Mouse (Mus musculus): Measurements from ENCODE around the gene Olig2. TPM values are rescaled to one million over a fixed set of nuclear protein-coding genes. Genes with fewer than 3 reads are reported as not detected.

The Olig2 gene
- total RNA-seq, 2 experiments from 2014 or later = not detected

DNA sequence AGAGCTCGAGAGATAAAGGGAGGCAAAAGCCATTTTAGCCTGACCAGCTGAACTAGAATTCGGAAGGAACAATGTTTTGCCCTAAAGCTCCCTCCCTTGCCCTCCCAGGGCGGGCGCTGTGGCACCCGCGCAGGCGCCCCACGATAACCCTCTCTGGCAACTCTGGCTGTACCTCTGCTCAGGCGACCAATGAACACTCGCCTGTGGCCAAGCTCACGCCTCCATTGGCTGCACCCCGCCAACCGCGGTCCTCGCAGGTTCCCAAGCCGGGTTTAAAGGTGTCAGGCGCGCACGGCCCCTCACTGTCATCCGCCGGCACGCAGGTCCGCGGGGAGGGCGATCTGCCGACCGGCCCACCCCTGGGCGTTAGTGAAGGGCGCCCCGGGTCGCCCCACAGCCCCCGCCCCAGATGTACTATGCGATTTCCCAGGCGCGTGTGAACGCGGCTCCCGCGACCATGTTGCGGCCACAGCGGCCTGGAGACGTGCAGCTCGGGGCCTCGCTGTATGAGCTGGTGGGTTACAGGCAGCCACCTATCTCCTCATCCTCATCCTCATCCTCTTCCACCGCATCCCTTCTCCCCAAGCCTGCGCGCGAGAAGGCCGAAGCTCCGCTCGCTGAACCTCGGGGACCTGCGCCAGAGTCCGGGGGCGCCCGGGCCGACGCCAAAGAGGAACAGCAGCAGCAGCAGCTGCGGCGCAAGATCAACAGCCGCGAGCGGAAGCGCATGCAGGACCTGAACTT, 44.4 kb downstream of the Olig2 start, which contains the start of gene Olig1:
Olig1 (plus strand) TSS at position 305 of the 744 bp plus-strand sequence.
- intact Hi-C loops (cut with DNase I) = no loop called here
- DNase-seq (ENCODE audit: low spot score) = peak; percentile 7

GRCm38 (mm10) chr16:91270212-91270971, 45.1 kb downstream of the Olig2 start:
- DNase-seq (ENCODE audit: low spot score) = no peak
- intact Hi-C loops (cut with DNase I) = no loop called here

DNA sequence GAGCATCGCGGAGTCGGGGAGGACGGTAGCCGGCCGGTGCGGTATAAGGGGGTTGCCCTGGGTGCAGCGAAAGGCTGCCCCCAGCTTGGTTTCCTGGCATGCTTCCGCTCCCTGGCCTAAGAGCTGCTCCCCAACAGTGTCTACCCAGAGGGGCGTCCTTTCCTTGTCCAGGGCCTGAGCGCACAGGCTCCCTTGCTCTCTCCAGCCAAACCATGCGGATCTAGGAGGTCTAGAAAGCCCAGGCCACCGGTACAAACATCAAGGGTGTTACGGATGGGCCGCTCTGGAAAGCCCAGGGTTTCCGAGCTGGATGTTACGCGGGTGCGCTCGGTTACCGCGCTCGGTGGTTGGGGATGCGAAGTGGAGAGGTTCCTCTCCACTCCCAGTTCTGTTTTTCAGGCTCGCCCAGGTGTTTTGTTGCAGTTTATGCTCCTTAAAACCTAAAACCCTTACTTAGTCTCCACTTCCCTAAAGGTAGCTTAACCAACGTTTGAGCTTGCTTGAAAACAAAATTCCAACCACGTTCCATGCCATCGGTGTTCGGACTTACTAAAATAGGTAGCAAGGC, 45.8 kb downstream of the Olig2 start:
- no peak for DNase-seq (ENCODE audit: low spot score)
- intact Hi-C loops (cut with DNase I) = no loop called here

- no peak for DNase-seq (ENCODE audit: low spot score)
- intact Hi-C loops (cut with DNase I) = no loop called here
These were observed 46.4 kb downstream of the Olig2 start for GRCm38 (mm10) chr16:91271634-91272033.

Other genes starting within 250 kb of the Olig2 start
- gene Synj1, start 214.1 kb upstream of the Olig2 start, total RNA-seq (2021) = 10 to 100 TPM; 27.6 to 29.5 TPM
- gene Paxbp1, start 180.9 kb upstream of the Olig2 start, total RNA-seq (2021) = 10 to 100 TPM; 15.7 to 16.0 TPM
- not detected for gene 4932438H23Rik, start 130.3 kb upstream of the Olig2 start, total RNA-seq (2021)
- gene Olig1, start 44.3 kb downstream of the Olig2 start, total RNA-seq (2021) = not detected
- gene Ifnar2, start 147.3 kb downstream of the Olig2 start, total RNA-seq (2021) = 10 to 100 TPM; 34.5 to 37.6 TPM
- gene Gm21970, start 166.3 kb downstream of the Olig2 start, total RNA-seq (2021) = not detected
- 100 to 1,000 TPM in 1 of 2 experiments, 10 to 100 TPM in 1; 97.5 to 105 TPM for gene Il10rb, start 180.7 kb downstream of the Olig2 start, total RNA-seq (2021)